In the genomic region with DNA sequence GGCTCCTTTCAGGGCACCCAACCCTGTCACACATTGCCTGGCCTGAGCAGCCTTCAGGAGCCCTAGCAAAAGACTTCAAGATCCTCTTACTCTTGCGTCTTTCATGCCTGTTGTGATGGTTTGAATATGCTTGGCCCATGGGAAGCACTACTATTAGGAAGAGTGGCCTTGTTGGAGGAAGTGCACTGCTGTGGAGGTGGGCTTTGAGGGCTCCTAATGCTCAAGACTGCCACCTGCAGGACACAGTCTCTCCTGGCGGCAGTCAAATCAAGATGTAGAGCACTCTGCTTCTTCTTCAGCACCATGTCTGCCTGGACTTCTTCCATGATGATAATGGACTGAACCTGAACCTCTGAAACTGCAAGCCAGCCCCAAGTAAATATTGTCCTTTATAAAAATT, we compare ENCODE assay signal across 9 mouse cellular contexts.
A peak's percentile ranks its signal among the peaks of the same experiment; 100 is the strongest.
DNase-seq lines count a peak whose midpoint lies in the region; ATAC-seq and TF ChIP-seq lines count a peak whose summit lies in the region.
"Had no signal": no experiment of that assay in that cellular context is flagged by ENCODE, and none has a peak within 500 bp of the region (broad histone marks: within the 10 kb centered on the region; RNA-seq: fewer than 3 reads in every experiment).

No protein-coding gene starts in this region.

- no peaks in the 10 kb centered on the region for H3K4me1 ChIP-seq in forebrain, embryonic 11.5 days (replicated peaks; ENCODE audit: control insufficient read depth, insufficient read depth, low read length)
- H3K4me1 ChIP-seq in forebrain, embryonic 10.5 days: no peaks in the 10 kb centered on the region
- H3K4me1 ChIP-seq in lung, postnatal 0 days (ENCODE audit: insufficient read depth, low read depth, low read length): no peaks in the 10 kb centered on the region
- H3K4me1 ChIP-seq in stomach, postnatal 0 days (replicated peaks; ENCODE audit: control insufficient read depth, insufficient read depth): no peaks in the 10 kb centered on the region

- no peak overlapping the region for H3K4me2 ChIP-seq in forebrain, embryonic 11.5 days (ENCODE audit: low read depth, low read length, severe bottlenecking)
- H3K4me2 ChIP-seq in lung, postnatal 0 days (replicated peaks; ENCODE audit: low read depth, low read length): no peak overlapping the region
- no peak overlapping the region for H3K4me2 ChIP-seq in stomach, postnatal 0 days (replicated peaks; ENCODE audit: low read depth)

- ATAC-seq in forebrain, embryonic 11.5 days (replicated peaks; ENCODE audit: low FRiP score): no peak
- no peak for ATAC-seq in lung, postnatal 0 days
- ATAC-seq in stomach, postnatal 0 days (ENCODE audit: low FRiP score, low TSS enrichment): no peak

- peak; percentile 38 for TF ChIP-seq CTCF in lung, postnatal 0 days (IDR thresholded peaks at IDR 0.05)
- peak; percentile 43 for TF ChIP-seq CTCF in stomach, postnatal 0 days (IDR thresholded peaks at IDR 0.05; ENCODE audit: low read depth)

- H3K9ac ChIP-seq in forebrain, embryonic 11.5 days (ENCODE audit: low read length): no peak overlapping the region
- H3K9ac ChIP-seq in lung, postnatal 0 days (replicated peaks; ENCODE audit: low read depth): no peak overlapping the region
- H3K9ac ChIP-seq in stomach, postnatal 0 days (ENCODE audit: low read length): no peak overlapping the region

- 62% methylated on average over 2 of the region's 2 CpGs for WGBS in forebrain, embryonic 11.5 days
- 74% methylated on average over 2 of the region's 2 CpGs for WGBS in forebrain, embryonic 10.5 days
- WGBS in lung, postnatal 0 days: 66% methylated on average over 2 of the region's 2 CpGs
- 68% methylated on average over 2 of the region's 2 CpGs for WGBS in stomach, postnatal 0 days

- intact Hi-C loops in heart, postnatal 36 days (cut with DNase I): no loop called here

- peak; percentile 56 for DNase-seq in forebrain, embryonic 11.5 days (ENCODE audit: low spot score)
- DNase-seq in forebrain, embryonic 10.5 days (ENCODE audit: extremely low spot score, low spot score): no peak
- no peak for DNase-seq in lung, postnatal 0 days (ENCODE audit: low spot score)
- no peak for DNase-seq in lung, adult 18-20 months
- DNase-seq in c-Kit-positive CD71-positive TER-119-positive erythroid progenitor cells, embryonic 14.5 days (ENCODE audit: low spot score): peak; percentile 2
- DNase-seq in stomach, postnatal 0 days (ENCODE audit: low spot score): no peak
- no peak for DNase-seq in spleen, adult 12 weeks (ENCODE audit: low spot score)
- no peak for DNase-seq in heart, postnatal 36 days
- DNase-seq: gastrocnemius, postnatal 25 days had no signal

- no peaks in the 10 kb centered on the region for H3K9me3 ChIP-seq in forebrain, embryonic 11.5 days (ENCODE audit: control insufficient read depth, low read length)
- no peaks in the 10 kb centered on the region for H3K9me3 ChIP-seq in forebrain, embryonic 10.5 days
- no peaks in the 10 kb centered on the region for H3K9me3 ChIP-seq in lung, postnatal 0 days (ENCODE audit: low read length)
- H3K9me3 ChIP-seq in stomach, postnatal 0 days (ENCODE audit: control insufficient read depth, low read length): no peaks in the 10 kb centered on the region

- H3K27me3 ChIP-seq in forebrain, embryonic 11.5 days (ENCODE audit: control insufficient read depth, insufficient read depth, low read length): no peaks in the 10 kb centered on the region
- no peaks in the 10 kb centered on the region for H3K27me3 ChIP-seq in forebrain, embryonic 10.5 days (ENCODE audit: poor library complexity, severe bottlenecking)
- H3K27me3 ChIP-seq in lung, postnatal 0 days (replicated peaks; ENCODE audit: insufficient read depth, low read length): no peaks in the 10 kb centered on the region
- H3K27me3 ChIP-seq in stomach, postnatal 0 days (ENCODE audit: control insufficient read depth, insufficient read depth, low read length): no peaks in the 10 kb centered on the region

- no peak overlapping the region for H3K4me3 ChIP-seq in forebrain, embryonic 11.5 days (ENCODE audit: low read depth, low read length)
- no peak overlapping the region for H3K4me3 ChIP-seq in forebrain, embryonic 10.5 days
- H3K4me3 ChIP-seq in lung, postnatal 0 days (ENCODE audit: low read depth, low read length): no peak overlapping the region
- H3K4me3 ChIP-seq in stomach, postnatal 0 days (ENCODE audit: low read depth, low read length): no peak overlapping the region

- no peak overlapping the region for H3K27ac ChIP-seq in forebrain, embryonic 11.5 days (ENCODE audit: low read depth, low read length)
- no peak overlapping the region for H3K27ac ChIP-seq in forebrain, embryonic 10.5 days
- no peak overlapping the region for H3K27ac ChIP-seq in lung, postnatal 0 days (ENCODE audit: low read length)
- H3K27ac ChIP-seq in stomach, postnatal 0 days (replicated peaks): no peak overlapping the region

- no peak for TF ChIP-seq EP300 in lung, postnatal 0 days (IDR thresholded peaks at IDR 0.05)
- TF ChIP-seq EP300 in stomach, postnatal 0 days (optimal IDR thresholded peaks at IDR 0.05): no peak

- H3K36me3 ChIP-seq in forebrain, embryonic 11.5 days (ENCODE audit: control insufficient read depth, insufficient read depth, low read length): no peaks in the 10 kb centered on the region
- no peaks in the 10 kb centered on the region for H3K36me3 ChIP-seq in forebrain, embryonic 10.5 days (replicated peaks)
- no peaks in the 10 kb centered on the region for H3K36me3 ChIP-seq in lung, postnatal 0 days (ENCODE audit: insufficient read depth, low read length)
- H3K36me3 ChIP-seq in stomach, postnatal 0 days (ENCODE audit: control insufficient read depth, insufficient read depth, low read length): no peaks in the 10 kb centered on the region

Comparison
In these comparisons a context has a peak if more than half of its experiments do, and no peak if none do; other contexts are left out.
1. DNase-seq: peak in forebrain, embryonic 11.5 days (single experiment) and c-Kit-positive CD71-positive TER-119-positive erythroid progenitor cells, embryonic 14.5 days (single experiment); none in forebrain, embryonic 10.5 days (single experiment), lung, postnatal 0 days (single experiment), lung, adult 18-20 months (0 of 2), stomach, postnatal 0 days (single experiment), spleen, adult 12 weeks (single experiment) and heart, postnatal 36 days (0 of 2).